Mouse (Mus musculus): ENCODE results near the gene Uba7. TPM values are rescaled to one million over a fixed set of nuclear protein-coding genes. Genes with fewer than 3 reads are reported as not detected.
A peak's percentile ranks its signal among the peaks of the same experiment; 100 is the strongest.
"Not testable (repeated sequence)": the region's sequence is repeated elsewhere in the genome, so short reads cannot be mapped to it uniquely, and the experiment has no call there.

Gene Uba7
- total and polyA plus RNA-seq, 3 experiments: 18.1 to 44.1 TPM; not detected in 1

DNA sequence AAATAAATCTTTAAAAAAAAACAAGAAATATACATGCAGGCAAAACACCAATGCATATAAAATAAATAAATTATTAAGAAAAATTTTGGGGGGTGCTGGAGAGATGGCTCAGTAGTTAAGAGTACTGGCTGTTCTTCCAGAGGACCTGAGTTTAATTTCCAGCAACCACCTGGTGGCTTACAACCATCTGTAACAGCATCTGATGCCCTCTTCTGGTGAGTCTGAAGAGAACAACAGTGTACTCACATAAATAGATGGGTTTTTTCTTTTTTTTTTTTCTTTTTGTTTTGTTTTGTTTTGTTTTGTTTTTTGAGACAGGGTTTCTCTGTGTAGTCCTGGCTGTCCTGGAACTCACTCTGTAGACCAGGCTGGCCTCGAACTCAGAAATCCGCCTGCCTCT lies 38.3 kb downstream of the Uba7 start:
- peak in 2 of 3 experiments; percentile 22 to 52; a peak in 3 of 6 replicates for TF ChIP-seq CTCF (IDR thresholded peaks at IDR 0.05 in 2 of 3, conservative IDR thresholded peaks at IDR 0.05 in 1 of 3; ENCODE audit: control insufficient read depth in 1 of 3, insufficient read depth in 1 of 3, low read depth in 2 of 3, low read length in 3 of 3, poor library complexity in 1 of 3, severe bottlenecking in 1 of 3)
- peak; percentile 34 for TF ChIP-seq RAD21 (IDR thresholded peaks at IDR 0.05; ENCODE audit: low read depth, low read length)
- peak; percentile 58 for TF ChIP-seq ZNF384 (IDR thresholded peaks at IDR 0.05; ENCODE audit: low read depth, low read length)
- TF ChIP-seq SMC3 (IDR thresholded peaks at IDR 0.05; ENCODE audit: low read depth, low read length): peak; percentile 51
- not testable (repeated sequence) for H3K36me3 ChIP-seq (ENCODE audit: control insufficient read depth in 1 of 2, insufficient read depth in 2 of 2, low read length in 2 of 2); H3K4me3 ChIP-seq (ENCODE audit: control insufficient read depth in 1 of 2, insufficient read depth in 1 of 2, low read depth in 2 of 2, low read length in 2 of 2); H3K27me3 ChIP-seq (ENCODE audit: control insufficient read depth in 1 of 2, insufficient read depth in 2 of 2, low read length in 2 of 2); H3K9me3 ChIP-seq (replicated peaks; ENCODE audit: insufficient read depth, low read length); H3K27ac ChIP-seq (ENCODE audit: control insufficient read depth, low read depth, low read length); H3K9ac ChIP-seq (ENCODE audit: control insufficient read depth, low read depth, low read length, poor library complexity, severe bottlenecking); H3K4me1 ChIP-seq (ENCODE audit: control insufficient read depth in 1 of 2, insufficient read depth in 2 of 2, low read length in 2 of 2)
- H3K79me2 ChIP-seq (ENCODE audit: control insufficient read depth, insufficient read depth, low read length, poor library complexity): peaks cover 20% of the 10 kb centered on the region
- DNase-seq (ENCODE audit: low read depth, low spot score): peak; percentile 47

- Histone ChIP-seq H3K27ac (ENCODE audit: control insufficient read depth, low read depth, low read length) (no peak overlapping the region), H3K79me2 (ENCODE audit: control insufficient read depth, insufficient read depth, low read length, poor library complexity) (peaks cover 11% of the 10 kb centered on the region; the same call in 1 of the 2 replicates), H3K9me3 (replicated peaks; ENCODE audit: insufficient read depth, low read length) (no peaks in the 10 kb centered on the region), H3K4me3 (ENCODE audit: control insufficient read depth in 1 of 2, insufficient read depth in 1 of 2, low read depth in 2 of 2, low read length in 2 of 2) (no peak overlapping the region), H3K36me3 (ENCODE audit: control insufficient read depth in 1 of 2, insufficient read depth in 2 of 2, low read length in 2 of 2) (peaks cover 0 to 12% of the 10 kb centered on the region in 2 experiments; a peak in 2 of 4 replicates), H3K27me3 (ENCODE audit: control insufficient read depth in 1 of 2, insufficient read depth in 2 of 2, low read length in 2 of 2) (no peaks in the 10 kb centered on the region), H3K9ac (ENCODE audit: control insufficient read depth, low read depth, low read length, poor library complexity, severe bottlenecking) (no peak overlapping the region), H3K4me1 (ENCODE audit: control insufficient read depth in 1 of 2, insufficient read depth in 2 of 2, low read length in 2 of 2) (no peaks in the 10 kb centered on the region)
- DNase-seq (ENCODE audit: low read depth, low spot score): no peak
- TF ChIP-seq HCFC1 (IDR thresholded peaks at IDR 0.05; ENCODE audit: low read depth, low read length): no peak
- TF ChIP-seq BHLHE40 (IDR thresholded peaks at IDR 0.05; ENCODE audit: borderline replicate concordance, low read depth, low read length): no peak
- no peak for TF ChIP-seq MEF2A (IDR thresholded peaks at IDR 0.05; ENCODE audit: extremely low read depth, insufficient replicate concordance, low read depth, low read length, poor library complexity, severe bottlenecking)
- TF ChIP-seq KAT2A (conservative IDR thresholded peaks at IDR 0.05; ENCODE audit: low read depth, low read length): no peak
Measured at GRCm38 (mm10) chr9:108017127-108017526, 41.8 kb downstream of the Uba7 start.

GRCm38 (mm10) chr9:108020741-108021140 lies 45.4 kb downstream of the Uba7 start:
- peaks cover 11% of the 10 kb centered on the region; the same call in 1 of the 2 replicates for H3K79me2 ChIP-seq (ENCODE audit: control insufficient read depth, insufficient read depth, low read length, poor library complexity)
- no peak overlapping the region for H3K4me3 ChIP-seq (ENCODE audit: control insufficient read depth in 1 of 2, insufficient read depth in 1 of 2, low read depth in 2 of 2, low read length in 2 of 2)
- H3K4me1 ChIP-seq (ENCODE audit: control insufficient read depth in 1 of 2, insufficient read depth in 2 of 2, low read length in 2 of 2): no peaks in the 10 kb centered on the region
- H3K9me3 ChIP-seq (replicated peaks; ENCODE audit: insufficient read depth, low read length): no peaks in the 10 kb centered on the region
- H3K27me3 ChIP-seq (ENCODE audit: control insufficient read depth in 1 of 2, insufficient read depth in 2 of 2, low read length in 2 of 2): no peaks in the 10 kb centered on the region
- TF ChIP-seq GABPA (IDR thresholded peaks at IDR 0.05; ENCODE audit: low read depth, low read length) (no peak), CHD2 (IDR thresholded peaks at IDR 0.05; ENCODE audit: low read length) (no peak), HCFC1 (IDR thresholded peaks at IDR 0.05; ENCODE audit: low read depth, low read length) (no peak), CTCF (IDR thresholded peaks at IDR 0.05 in 2 of 3, conservative IDR thresholded peaks at IDR 0.05 in 1 of 3; ENCODE audit: control insufficient read depth in 1 of 3, insufficient read depth in 1 of 3, low read depth in 2 of 3, low read length in 3 of 3, poor library complexity in 1 of 3, severe bottlenecking in 1 of 3) (no peak), ETS1 (IDR thresholded peaks at IDR 0.05; ENCODE audit: low read depth, low read length) (no peak), KAT2A (conservative IDR thresholded peaks at IDR 0.05; ENCODE audit: low read depth, low read length) (no peak), POLR2A (IDR thresholded peaks at IDR 0.05; ENCODE audit: control insufficient read depth in 1 of 2, insufficient read depth in 1 of 2, low read depth in 1 of 2, low read length in 2 of 2, poor library complexity in 1 of 2) (no peak)
- DNase-seq (ENCODE audit: low read depth, low spot score): no peak
- no peak overlapping the region for H3K9ac ChIP-seq (ENCODE audit: control insufficient read depth, low read depth, low read length, poor library complexity, severe bottlenecking)
- peaks cover 0 to 11% of the 10 kb centered on the region in 2 experiments; a peak in 2 of 4 replicates for H3K36me3 ChIP-seq (ENCODE audit: control insufficient read depth in 1 of 2, insufficient read depth in 2 of 2, low read length in 2 of 2)
- no peak overlapping the region for H3K27ac ChIP-seq (ENCODE audit: control insufficient read depth, low read depth, low read length)

Measured in MEL (cell line).